Mouse (Mus musculus) testis, adult 2 months (tissue): ENCODE measurements at regions not wholly inside any gene's neighbourhood (a gene's known extent, or its start where the extent isn't known, plus 50 kb on each side); places are given as distances from the start of the nearest gene placed in this dataset.

Experiments used
- H3K27ac ChIP-seq: fragments of 200-500 bp; 2 replicates; pipeline ENCODE4 v1.5.1; 2012; ENCODE audit warnings: low read depth, low read length; ENCODE audit not compliant: control insufficient read depth, insufficient read depth
- H3K27me3 ChIP-seq: fragments of 200-500 bp; 2 replicates; pipeline ENCODE4 v1.6.1; 2012; ENCODE audit warnings: mild to moderate bottlenecking, low read length, moderate library complexity; ENCODE audit not compliant: control insufficient read depth, insufficient read depth
- H3K36me3 ChIP-seq: fragments of 200-500 bp; 2 replicates; pipeline ENCODE4 v1.6.1; 2012; ENCODE audit warnings: mild to moderate bottlenecking, low read length; ENCODE audit not compliant: control insufficient read depth, insufficient read depth
- H3K4me1 ChIP-seq: fragments of 200-500 bp; 2 replicates; pipeline ENCODE4 v1.6.1; 2012; ENCODE audit warnings: low read length; ENCODE audit not compliant: control insufficient read depth, insufficient read depth
- H3K4me3 ChIP-seq: fragments of 200-500 bp; 2 replicates; pipeline ENCODE4 v1.5.1; 2012; ENCODE audit warnings: low read depth, mild to moderate bottlenecking, low read length, moderate library complexity, mixed read lengths; ENCODE audit not compliant: control insufficient read depth
- CTCF ChIP-seq: fragments of 200-500 bp; IDR thresholded peaks from 2 replicates; pipeline ENCODE4 v1.5.1; 2012; ENCODE audit warnings: low read depth, mild to moderate bottlenecking, inconsistent platforms, low read length, moderate library complexity; ENCODE audit not compliant: control insufficient read depth, insufficient read depth, insufficient replicate concordance
- POLR2A ChIP-seq: fragments of 200-500 bp; IDR thresholded peaks from 2 replicates; pipeline ENCODE4 v1.6.1; 2012; ENCODE audit warnings: low read depth, mild to moderate bottlenecking, inconsistent platforms, low read length, moderate library complexity; ENCODE audit not compliant: control insufficient read depth

- no peaks in the 10 kb centered on the region for H3K4me1 ChIP-seq
- no peaks in the 10 kb centered on the region for H3K27me3 ChIP-seq
- TF ChIP-seq POLR2A = no peak
- no peak for TF ChIP-seq CTCF
- no peaks in the 10 kb centered on the region for H3K36me3 ChIP-seq
- no peak overlapping the region for H3K4me3 ChIP-seq
- H3K27ac ChIP-seq = no peak overlapping the region
Measured at GRCm38 (mm10) chr12:70766319-70766718, 59.0 kb upstream of the Frmd6 start.

GRCm38 (mm10) chr12:70767959-70768358 lies 57.4 kb upstream of the Frmd6 start:
- no peaks in the 10 kb centered on the region for H3K4me1 ChIP-seq
- no peak overlapping the region for H3K4me3 ChIP-seq
- TF ChIP-seq POLR2A = no peak
- TF ChIP-seq CTCF = no peak

GRCm38 (mm10) chr12:70768745-70769144 lies 56.6 kb upstream of the Frmd6 start:
- no peak overlapping the region for H3K4me3 ChIP-seq

More at GRCm38 (mm10) chr12:70767959-70768358, 57.4 kb upstream of the Frmd6 start:
- Histone ChIP-seq H3K27ac (no peak overlapping the region), H3K27me3 (no peaks in the 10 kb centered on the region), H3K36me3 (no peaks in the 10 kb centered on the region)

GRCm38 (mm10) chr12:70769538-70770176 lies 55.7 kb upstream of the Frmd6 start:
- H3K27ac ChIP-seq = no peak overlapping the region
- no peaks in the 10 kb centered on the region for H3K36me3 ChIP-seq
- H3K27me3 ChIP-seq = no peaks in the 10 kb centered on the region
- no peak overlapping the region for H3K4me3 ChIP-seq
- TF ChIP-seq POLR2A (no peak), CTCF (no peak)
- no peaks in the 10 kb centered on the region for H3K4me1 ChIP-seq

More at GRCm38 (mm10) chr12:70768745-70769144, 56.6 kb upstream of the Frmd6 start:
- H3K27ac ChIP-seq = no peak overlapping the region
- H3K36me3 ChIP-seq = no peaks in the 10 kb centered on the region
- TF ChIP-seq POLR2A (no peak), CTCF (no peak)
- no peaks in the 10 kb centered on the region for H3K4me1 ChIP-seq
- H3K27me3 ChIP-seq = no peaks in the 10 kb centered on the region

- Histone ChIP-seq H3K27me3 (no peaks in the 10 kb centered on the region), H3K36me3 (no peaks in the 10 kb centered on the region), H3K4me3 (no peak overlapping the region), H3K4me1 (peaks cover 12% of the 10 kb centered on the region), H3K27ac (no peak overlapping the region)
- no peak for TF ChIP-seq POLR2A
- TF ChIP-seq CTCF = no peak
Measured at GRCm38 (mm10) chr12:70774006-70774405, 51.3 kb upstream of the Frmd6 start.

GRCm38 (mm10) chr12:70774816-70775591 lies 50.3 kb upstream of the Frmd6 start:
- Histone ChIP-seq H3K4me1 (peaks cover 12% of the 10 kb centered on the region), H3K4me3 (no peak overlapping the region), H3K27ac (peak overlapping the region; percentile 68), H3K27me3 (no peaks in the 10 kb centered on the region), H3K36me3 (no peaks in the 10 kb centered on the region)
- no peak for TF ChIP-seq CTCF
- no peak for TF ChIP-seq POLR2A
